Mouse (Mus musculus): ENCODE results near the gene Cmtr2.

The Cmtr2 gene

DNA sequence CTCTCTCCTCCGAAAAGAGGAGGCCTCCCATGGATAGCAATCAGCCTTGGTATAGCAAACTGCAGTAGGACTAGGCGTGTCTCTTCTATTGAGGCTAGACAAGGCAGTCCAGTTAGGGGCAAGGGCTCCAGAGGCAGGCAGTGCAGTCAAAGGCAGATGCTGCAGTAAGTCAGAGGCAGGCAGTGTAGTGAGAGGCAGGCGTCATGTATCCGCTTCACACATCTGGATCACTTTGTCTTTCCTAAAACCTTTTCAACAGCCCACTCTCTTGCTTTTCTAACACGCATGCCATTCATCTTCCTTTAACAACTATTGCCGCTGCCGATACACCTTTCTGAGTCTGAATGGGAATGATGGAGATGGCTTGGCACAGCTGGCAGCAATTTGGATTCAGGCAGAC lies at the start of gene Cmtr2:
Cmtr2 (plus strand) TSS at position 301 of the 400 bp plus-strand sequence.
- DNase-seq = no peak

DNA sequence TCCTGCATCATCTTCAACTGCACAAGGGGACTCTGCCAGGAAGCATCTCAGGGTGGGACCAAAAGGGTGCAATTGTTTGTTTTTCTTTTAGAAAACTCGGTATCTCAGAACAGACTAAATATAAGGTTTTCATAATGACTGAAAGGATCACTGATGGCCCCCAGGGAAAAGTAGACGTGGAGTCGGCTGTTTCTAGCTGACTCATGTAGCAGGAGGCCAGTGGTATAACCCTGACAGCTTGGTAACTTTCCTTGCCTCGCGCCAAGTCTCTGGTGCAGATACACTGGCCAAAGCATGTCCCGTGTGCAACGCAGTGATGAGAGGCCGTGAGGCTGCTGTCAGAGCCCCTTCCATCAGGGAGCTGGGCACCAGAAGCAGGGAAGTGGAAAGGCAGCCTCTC lies 49.2 kb upstream of the Cmtr2 start:
- no peak for DNase-seq

DNA sequence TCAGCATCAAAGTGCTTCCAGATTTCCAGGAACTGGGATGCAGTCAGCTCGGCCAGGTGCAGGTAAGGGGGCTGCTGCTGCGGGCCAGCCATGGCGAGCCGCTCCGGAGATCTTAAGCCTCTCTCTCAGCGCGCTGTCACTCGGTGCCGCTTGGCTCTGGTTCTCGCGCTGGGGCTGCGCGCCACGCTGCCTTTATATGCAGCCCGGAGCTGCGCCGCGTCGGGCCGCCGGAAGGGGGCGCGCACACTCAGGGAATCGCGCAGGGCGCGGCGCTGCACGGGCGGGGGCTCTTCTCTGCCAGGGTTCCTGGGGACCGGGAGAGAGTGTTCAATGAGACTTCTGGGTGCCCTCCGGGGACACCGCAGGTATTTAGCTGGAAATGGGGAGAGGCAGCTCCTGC lies 47.4 kb upstream of the Cmtr2 start, which contains the start of gene Calb2:
Calb2 (minus strand) TSS at position 165 of the 400 bp plus-strand sequence.
- peak; percentile 95 to 96 for DNase-seq

DNA sequence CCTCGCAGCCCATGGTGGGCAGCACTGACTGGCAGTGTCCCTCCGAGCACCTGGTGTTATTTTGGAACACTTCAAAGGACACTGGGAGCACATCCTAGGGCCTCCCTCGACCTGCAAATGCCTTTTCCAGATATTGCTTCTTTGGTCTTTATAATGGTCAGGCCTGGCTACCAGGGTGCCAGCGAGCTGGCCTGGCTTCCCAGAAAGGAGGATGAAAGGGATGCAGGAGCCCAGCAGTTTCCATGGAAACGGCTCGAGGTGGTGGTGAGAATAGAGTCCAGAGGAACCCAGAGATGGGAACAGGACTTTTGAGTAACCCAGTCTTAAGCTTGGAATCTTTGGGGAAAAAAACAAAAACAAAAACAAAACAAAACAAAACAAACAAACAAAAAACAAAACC lies 43.3 kb upstream of the Cmtr2 start:
- peak; percentile 62 to 71 for DNase-seq

DNA sequence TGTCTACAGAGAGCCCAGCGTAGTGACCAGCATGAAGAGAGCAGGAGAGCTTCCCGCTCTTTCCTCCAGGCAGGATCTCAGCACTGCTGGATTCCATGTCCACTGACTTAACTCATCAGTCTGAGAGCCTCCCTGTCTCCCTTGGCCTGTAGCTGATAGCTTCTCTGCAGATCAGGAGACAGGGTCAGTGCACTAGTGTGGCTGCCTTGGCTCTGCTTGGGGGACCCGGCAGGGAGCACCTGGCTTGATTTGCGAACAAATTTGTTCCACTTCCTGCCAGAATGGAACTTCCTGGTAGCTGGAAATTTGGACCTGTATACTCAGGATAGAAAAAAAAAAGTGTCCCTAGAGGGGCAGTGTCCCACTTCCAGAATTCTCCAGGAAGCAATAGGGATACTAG lies 40.6 kb upstream of the Cmtr2 start:
- peak; percentile 81 to 87 for DNase-seq

DNA sequence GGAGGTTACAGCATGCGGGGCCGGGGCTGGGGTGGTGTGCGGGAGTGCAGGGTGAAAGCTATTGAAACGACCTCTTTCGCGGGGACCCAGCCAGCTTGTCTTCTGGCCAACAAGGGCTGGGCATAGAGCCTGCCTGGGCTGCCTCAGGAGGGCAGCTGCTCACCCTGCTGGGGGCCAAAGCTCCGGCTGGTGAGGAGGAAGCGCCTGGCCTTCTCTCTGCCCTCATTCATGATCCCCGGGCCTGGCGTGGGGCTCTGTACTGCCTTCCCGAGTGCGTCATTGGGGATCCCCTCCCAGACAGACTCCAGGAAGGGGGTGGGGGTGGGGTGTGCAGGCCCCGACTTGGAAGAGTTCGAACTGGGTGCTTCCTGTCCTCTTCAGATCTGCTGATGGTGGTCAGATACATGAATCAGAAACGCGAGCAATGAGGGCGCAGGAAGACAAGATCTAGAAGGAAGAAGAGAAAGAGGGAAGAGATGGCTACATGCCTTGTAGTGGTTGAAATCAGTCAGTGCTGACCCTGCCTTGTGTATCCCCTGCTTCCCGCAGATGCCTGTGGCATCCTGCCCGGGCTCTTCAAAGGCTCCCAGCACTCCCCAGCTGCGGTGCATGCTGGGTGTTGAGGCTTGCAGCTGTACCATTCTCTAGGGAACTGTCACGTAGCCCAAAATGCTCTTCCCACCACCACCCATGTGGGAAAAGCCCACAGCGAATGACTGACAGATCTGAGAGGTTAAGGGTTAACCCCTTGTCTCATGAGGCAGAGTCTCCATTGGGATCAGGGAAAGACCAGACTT lies 37.9 kb upstream of the Cmtr2 start:
- peak; percentile 97 for DNase-seq

DNA sequence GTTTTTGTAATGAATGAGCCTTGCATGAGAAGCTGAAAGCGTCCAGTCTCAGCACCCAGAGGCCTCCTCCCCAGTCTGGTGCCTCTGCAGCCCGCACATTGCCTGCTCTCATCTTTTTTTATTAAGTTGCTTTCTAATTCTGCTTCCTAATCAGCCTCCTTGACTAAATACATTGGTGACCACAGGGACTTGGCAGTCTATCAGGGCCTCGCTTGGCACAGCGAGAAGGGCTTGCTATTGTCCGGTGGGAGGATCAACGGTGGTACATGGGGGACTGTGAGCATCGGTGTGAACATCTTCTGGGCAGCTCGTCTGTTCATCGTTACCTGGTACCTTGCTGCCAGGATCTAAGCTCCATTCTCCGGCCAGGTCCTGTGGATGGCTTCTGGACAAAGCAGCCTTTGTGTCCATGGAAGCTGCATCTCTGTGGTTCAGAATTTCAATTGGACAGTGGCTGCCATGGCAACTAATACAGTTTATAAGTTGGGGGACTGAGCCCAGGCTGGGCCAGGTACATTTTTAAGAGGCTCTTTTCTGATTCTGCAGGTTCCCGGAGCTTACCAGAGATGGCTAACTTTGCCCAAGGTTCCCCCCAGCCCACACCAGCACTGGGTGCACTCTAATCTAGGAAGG lies 32.6 kb upstream of the Cmtr2 start:
- DNase-seq = peak; percentile 69 to 70

DNA sequence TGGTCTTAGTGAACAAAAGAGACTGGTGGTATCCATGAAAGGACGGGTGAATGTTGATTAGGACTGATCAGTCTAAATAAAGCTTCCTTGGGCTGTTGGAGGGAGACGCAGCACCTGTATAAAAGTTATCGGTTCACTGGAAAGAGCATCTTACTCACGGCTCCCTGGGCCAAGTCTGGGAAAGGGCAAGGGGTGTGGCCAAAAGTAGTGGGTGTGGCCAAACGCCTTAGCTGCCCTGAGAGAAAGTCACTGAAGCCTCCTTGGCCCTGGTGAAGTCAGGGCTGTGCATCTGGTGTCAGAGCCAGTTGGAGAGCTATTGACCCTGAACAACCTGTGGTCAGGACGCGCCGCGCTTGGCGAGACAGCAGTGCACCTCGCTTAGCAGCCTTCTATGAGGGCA lies 31.7 kb upstream of the Cmtr2 start:
- no peak for DNase-seq

DNA sequence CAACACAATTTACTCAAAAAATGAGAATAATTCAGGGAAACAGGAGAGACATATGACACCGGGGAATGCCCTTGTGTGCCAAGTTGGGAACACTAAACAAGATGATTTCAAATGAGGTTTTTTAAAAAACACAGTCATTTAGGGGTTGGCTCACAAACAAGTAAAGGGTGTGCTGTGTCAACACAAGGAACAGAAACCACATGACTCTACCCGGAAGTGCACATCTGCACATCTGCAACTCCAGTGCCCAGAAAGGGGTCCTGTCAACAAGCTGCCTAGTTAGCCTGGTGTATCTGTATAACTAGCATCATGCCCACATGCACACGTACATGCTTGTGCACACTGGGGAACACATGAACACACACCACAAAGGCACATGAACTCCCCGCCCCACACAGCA lies 29.9 kb upstream of the Cmtr2 start:
- DNase-seq = no peak

DNA sequence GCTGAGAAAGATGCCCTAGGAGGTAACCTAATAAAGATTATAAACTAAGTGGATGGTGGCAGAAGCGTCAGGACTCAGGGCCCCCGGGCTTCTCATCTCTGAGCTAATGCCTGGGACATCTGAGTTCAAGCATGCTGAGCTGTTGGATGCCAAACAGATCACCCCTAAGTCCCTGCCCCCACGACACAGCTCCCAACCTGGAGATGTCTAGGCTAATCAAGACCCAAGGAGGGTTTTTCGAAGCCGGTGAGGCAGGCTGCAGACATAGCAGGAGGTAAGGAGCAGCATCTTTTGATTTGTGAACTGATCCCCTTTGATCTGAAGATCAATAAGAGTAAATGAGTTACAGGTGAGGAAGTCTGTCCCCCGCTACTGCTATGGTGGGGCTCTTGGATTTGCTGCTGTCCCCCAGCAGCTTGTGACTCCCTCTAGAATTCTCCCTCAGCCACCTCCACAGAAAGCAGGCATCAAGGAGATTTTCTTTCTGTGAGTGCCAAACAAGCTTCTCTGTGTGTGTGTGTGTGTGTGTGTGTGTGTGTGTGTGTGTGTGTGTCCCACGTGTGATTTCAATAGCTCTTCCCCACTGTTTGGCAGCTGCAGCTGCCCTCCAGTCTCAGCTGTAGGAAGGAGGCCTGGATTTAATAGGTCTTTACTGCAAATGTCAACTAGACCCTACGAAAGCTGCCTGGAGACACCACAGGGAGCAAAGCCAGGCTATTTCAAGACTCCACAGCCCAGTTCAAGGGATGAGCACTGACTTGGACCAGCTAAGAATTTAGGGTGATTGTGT lies 26.3 kb upstream of the Cmtr2 start:
- DNase-seq = no peak

DNA sequence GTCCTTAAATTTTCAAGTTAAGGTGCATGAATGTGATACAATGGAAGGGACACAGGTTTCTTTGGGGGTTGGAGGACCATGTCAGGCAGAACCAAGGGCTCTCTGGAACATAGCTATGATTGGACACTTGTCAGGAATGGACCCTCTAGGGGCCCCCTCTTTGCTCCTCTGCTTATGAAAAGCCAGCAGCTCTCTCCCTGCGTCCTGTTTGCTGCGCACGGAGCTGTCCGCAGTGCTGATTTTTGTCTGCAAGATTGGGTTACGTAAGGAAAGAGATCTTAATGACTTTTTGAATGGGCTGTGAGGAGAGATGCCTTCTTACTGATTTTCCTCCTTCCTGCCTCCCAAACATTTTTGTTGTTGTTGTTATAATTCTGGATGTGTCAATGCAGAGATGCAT lies 18.8 kb upstream of the Cmtr2 start:
- no peak for DNase-seq

DNA sequence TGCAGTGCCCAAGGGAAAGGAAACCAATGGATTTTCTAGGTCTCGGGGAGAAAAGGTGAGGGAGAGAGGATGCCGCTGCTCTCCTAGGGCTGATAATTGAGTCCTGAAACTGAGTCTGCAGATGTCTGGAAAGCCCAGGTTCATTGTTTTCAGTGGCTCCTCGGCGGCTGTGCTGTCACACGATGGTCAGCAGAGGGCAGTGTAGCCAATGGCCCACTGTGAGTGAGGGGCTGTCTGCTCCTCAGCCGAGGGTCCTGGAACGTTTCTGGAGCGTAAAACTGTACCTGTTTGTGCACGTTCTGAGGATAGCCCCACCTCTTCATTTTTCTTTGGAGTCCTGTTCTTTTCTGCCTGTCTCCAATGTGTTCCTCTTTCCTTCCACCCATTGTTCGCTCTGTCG lies 13.7 kb upstream of the Cmtr2 start:
- peak; percentile 60 to 65 for DNase-seq

DNA sequence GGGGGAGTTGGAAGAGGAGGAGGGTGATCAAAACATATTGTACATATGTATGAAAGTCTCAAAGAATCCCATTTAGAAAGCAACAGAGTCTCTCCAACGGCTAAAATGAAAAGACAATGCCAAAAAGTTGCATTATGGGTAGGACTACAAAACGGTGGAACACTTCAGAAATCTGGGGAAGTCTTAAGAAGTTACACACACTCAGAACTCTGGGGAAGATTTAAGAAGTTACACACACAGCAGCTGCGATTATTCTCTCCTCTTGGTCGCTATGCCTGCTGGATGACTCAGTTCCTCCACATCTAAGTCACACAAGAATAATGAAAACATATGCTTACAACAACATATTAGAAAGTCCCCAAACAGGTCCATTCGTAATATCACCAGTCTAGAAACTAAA lies 788 bp downstream of the Cmtr2 start:
- no peak for DNase-seq

DNA sequence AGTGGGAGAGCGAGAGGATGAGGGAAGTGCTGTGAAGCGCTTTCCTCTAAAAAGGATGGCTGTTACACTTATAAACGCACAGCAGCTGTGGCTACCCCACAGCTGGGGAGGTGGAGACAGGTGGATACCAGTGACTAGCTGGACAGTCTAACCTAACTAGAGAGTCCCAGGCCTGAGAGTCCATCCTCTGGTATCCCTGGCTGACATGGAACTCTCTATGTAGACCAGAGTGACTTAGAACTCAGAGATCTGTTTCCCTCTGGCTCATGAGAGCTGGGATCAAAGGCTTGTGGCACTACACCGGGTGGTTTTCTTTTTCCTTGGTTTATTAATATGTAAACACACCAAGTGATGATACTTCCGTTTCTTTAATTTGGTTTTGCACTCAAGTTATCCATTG lies 1.7 kb downstream of the Cmtr2 start:
- DNase-seq = peak in 1 of 2 experiments; percentile 23

DNA sequence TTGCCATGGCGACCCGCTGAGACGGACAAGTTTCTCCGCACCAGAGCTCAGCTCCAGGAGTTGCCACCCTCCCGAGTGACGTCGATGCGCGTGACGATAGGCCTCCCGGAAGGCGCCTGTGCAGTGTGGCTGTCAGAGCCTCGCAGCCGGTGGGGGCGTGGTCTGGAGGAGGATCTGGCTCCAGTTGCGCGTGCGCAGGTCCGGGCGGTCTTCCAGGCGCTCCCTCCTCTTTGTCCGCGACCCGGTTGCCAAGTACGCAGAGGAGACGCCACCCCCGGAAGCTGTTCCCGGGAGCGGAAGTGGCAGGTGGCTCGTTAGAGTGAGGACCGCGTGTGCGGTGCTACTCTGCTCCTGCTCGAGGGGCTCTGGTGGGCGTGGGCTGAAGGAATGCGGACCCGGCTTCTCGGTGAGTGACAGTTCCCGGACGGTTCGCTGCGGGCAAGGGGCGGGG lies 2.2 kb downstream of the Cmtr2 start:
- peak; percentile 100 for DNase-seq

DNA sequence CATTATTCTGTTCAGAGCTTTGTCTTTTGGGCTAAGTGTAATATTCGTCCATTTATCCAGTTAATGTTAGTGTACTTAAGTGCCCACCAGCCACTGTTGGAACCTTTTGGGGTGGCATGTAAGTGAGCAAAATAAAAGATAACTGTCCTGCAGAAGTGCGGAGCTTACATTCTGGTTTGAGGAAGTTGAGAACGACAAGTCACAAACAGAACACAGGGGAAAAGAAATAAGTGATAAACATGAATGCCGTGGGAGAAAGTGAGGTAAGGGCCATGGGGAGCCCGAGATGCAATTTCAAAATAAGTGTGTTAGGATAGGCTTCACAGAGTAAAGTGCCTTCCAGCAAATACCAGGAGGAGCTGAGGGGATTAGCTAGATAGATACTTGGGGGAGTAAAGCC lies 3.0 kb downstream of the Cmtr2 start:
- DNase-seq = no peak

DNA sequence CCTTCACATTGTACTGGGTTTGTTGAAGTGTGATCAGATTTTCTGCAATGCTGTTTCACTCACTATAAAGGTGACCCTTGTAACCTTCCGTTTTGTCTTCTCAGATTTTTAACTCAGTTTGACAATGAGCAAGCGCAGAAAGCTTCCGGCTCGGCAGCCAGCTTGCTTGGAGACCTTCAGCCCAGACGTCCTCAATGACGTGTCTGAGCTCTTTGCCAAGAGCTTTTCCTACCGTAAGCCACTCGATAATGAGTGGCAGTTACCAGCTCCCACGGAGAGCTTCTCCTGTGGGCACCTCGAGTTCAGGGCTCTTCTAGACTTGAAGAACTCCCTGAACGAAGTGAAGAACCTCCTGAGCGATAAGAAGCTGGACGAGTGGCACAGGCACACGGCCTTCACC lies 5.5 kb downstream of the Cmtr2 start:
- no peak for DNase-seq

DNA sequence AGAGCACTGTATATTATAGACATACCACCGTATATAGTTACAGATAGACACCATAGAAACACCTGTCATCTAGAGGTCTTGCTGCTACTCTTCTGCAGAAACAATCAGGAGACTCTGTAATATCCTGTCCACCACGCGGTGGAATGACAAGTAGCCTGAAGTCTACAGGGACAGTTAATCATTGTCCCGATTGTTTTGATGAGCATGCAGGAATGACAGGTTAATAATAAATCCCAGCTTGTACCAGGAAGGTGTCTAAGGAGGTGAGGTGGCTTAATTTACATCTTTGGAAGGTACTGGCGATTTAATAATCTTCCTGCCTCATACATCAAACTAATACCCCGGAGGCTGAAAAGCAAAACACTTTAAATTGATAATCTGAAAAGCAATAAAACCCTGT lies 15.3 kb downstream of the Cmtr2 start:
- DNase-seq = no peak

DNA sequence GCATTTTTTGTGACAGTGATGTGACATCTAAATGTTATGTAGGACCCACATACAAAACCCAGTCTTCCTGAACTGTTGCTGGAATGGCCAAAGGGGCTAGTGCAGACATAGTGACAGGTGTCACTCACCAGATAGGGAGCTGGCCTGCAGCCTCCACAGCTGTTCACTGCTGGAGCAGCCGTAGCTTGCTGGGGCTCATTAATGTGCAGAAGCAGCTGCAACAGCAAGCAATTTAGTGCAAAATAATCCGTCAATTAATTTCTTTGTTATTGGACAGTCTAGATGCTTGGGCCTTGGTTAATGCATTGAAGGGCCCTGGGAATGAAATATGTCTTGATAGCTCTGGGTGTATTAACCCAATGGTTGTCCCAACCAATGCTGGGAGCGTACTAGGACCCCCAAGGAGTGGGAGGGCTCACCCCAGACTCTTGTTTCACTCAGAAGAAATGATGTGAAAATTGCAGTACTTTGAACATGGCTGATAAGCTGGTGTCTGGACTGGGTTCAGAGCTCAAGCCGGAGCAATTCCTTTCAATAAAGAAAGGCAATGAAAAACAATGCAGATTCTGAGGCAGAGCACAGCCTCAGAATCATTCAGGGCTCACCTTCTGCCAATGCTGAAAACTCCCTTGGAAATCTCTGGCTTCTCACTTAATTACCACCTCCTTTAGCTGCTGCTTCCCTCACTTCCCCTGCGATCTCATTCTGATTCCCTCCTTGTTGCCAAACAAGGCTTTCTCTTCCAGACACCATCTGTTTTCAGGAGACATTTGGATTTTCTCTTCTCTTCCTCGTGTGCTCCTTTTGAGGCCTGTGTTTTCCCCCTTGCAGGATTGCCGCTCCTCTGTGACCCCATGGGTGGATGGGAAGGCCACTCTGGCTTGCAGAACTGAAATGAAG lies 27.1 kb downstream of the Cmtr2 start:
- peak in 1 of 2 experiments; percentile 33 for DNase-seq

DNA sequence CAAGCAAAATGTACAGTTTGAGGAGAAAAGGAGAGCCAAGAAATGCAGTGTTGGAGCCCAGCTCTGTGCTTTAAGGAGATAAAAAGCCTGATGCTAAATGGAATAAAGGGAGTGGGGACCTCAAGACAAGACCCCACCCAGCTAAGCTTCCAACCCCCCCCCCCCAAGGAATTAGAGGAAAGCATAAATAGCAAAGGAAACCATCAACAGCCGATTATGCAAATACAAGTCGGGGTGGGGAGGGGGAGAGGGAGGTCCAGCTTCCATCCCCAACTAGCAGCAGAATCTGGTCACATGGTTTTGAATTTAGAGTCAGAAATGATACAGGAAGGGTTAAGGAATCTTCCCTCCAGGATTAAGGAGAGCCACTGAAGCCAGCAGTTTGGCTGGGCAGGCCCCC lies 29.1 kb downstream of the Cmtr2 start:
- DNase-seq = no peak

DNA sequence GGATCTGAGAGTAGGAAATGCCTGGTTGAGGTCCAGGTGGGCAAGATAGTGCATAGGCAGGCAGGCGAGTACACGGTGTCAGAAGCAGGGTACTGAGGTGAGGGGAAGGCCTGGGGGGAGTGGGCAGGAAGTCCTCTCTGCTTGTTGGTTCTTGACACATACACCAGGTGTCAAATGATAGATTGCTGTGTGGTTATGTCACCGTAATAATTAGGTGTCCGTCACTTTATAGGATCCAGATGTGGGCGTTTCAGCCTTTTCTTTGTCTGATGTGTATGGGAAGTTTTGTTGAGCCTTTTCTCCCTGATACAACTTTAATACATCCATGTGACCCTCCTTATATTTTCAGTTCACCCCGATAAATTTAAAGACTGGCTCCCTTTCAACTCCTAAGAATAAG lies 31.8 kb downstream of the Cmtr2 start:
- DNase-seq = no peak

DNA sequence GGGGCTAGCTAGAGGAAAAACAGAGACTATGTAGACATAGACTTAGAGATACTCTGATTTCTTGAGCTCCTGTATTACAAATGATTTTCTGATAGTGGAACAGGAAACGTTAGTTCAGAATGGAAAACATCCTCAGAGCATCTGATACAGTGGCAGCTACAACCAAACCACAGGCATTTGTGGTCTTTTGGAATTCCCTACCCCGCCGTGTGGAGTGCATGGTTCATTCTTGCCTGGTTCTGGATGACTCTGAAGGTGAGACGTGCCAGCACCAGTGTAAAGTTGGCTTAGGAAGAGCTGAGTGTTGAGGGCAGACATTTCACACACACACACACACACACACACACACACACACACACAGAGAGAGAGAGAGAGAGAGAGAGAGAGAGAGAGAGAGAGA lies 38.5 kb downstream of the Cmtr2 start:
- no peak for DNase-seq

All from cerebellum, postnatal 14 days (tissue).